Mouse (Mus musculus) heart, postnatal 0 days (tissue): Measurements from ENCODE around the gene Itpk1.

ENCODE experiments used
- CTCF ChIP-seq: IDR thresholded peaks from 2 replicates; pipeline ENCODE4 v1.5.1; 2016; ENCODE audit warnings: antibody characterized with exemption, control low read depth, low read depth
- EP300 ChIP-seq: IDR thresholded peaks from 2 replicates; pipeline ENCODE4 v1.6.1; 2016; ENCODE audit warnings: antibody characterized with exemption, low read depth

DNA sequence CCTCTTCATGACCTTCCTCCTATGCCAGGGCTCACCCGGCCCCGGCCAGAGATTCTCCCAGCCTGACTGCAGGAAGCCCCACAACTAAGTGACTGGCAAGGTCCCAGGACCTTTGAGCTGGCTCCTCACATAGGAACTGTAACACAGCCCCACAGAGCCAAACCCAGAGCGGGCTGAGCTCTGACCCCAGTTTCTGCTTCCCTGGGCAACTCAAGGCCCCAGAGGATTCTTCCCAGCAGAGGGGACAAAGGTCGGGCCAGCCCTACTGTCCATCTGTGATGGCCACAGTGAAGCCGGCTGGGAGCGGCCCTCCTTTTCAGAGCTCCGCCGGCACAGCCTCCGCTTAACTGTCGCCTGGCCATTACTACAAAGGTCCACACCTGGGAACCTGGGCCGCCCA is 13.6 kb downstream of the Itpk1 start:
- TF ChIP-seq CTCF (no peak), EP300 (no peak)
